Mouse (Mus musculus) urinary bladder, adult 2 months (tissue): ENCODE measurements around the gene Smtn. TPM values are rescaled to one million over a fixed set of nuclear protein-coding genes. Genes with fewer than 3 reads are reported as not detected.

Experiments
- polyA plus RNA-seq: library from polyadenylated mRNA; depleted of rRNA; stranded (reverse); fragments of >200 nt; gene quantifications from 2 replicates; pipeline ENCODE4 v1.2.3, GENCODE M21; 2012; rRNA removed

Smtn gene
- polyA plus RNA-seq, 1 experiment = 371 TPM

Other genes with a start within 250 kb of the Smtn start
- 37.8 and 51.7 TPM in 2 replicates for gene Pik3ip1, start 210.2 kb downstream of the Smtn start, polyA plus RNA-seq
- gene Limk2, start 131.4 kb downstream of the Smtn start, polyA plus RNA-seq = 78.9 and 96.8 TPM in 2 replicates
- gene Rnf185, start 88.2 kb downstream of the Smtn start, polyA plus RNA-seq = 27.0 and 28.2 TPM in 2 replicates
- 0.66 and 0.74 TPM in 2 replicates for gene Pla2g3, start 52.3 kb downstream of the Smtn start, polyA plus RNA-seq
- 0.70 and 1.5 TPM in 2 replicates for gene Inpp5j, start 35.8 kb downstream of the Smtn start, polyA plus RNA-seq
- gene Selenom, start 25.9 kb downstream of the Smtn start, polyA plus RNA-seq = 321 and 348 TPM in 2 replicates
- 16.2 and 20.3 TPM in 2 replicates for gene Morc2a, start 108.6 kb upstream of the Smtn start, polyA plus RNA-seq